Mouse (Mus musculus): ENCODE results near the gene Csnk2a2. TPM values are rescaled to one million over a fixed set of nuclear protein-coding genes. Genes with fewer than 3 reads are reported as not detected.

Csnk2a2 gene
- 74.6 TPM for total RNA-seq (2023)

DNA sequence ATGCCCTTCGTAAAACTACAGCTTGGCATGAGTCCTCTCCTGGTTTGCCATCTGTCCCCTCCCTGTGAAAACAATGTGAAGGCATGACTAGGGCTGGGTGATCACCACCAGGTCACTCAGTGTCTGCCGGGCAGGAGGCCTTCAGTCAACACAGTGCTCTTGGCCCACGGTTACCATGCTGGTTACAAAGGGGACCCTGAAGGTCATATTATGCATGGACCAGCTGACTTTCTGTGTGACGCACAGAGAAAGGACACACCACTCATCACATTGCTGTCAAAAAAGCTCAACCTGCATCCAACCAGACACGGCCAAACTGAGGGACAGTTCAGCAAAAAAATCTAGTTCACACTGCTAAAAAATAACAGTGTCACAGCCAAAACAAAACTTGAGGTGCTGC lies at the start of gene Csnk2a2:
Csnk2a2 (minus strand) TSS at position 34 of the 400 bp plus-strand sequence.

DNA sequence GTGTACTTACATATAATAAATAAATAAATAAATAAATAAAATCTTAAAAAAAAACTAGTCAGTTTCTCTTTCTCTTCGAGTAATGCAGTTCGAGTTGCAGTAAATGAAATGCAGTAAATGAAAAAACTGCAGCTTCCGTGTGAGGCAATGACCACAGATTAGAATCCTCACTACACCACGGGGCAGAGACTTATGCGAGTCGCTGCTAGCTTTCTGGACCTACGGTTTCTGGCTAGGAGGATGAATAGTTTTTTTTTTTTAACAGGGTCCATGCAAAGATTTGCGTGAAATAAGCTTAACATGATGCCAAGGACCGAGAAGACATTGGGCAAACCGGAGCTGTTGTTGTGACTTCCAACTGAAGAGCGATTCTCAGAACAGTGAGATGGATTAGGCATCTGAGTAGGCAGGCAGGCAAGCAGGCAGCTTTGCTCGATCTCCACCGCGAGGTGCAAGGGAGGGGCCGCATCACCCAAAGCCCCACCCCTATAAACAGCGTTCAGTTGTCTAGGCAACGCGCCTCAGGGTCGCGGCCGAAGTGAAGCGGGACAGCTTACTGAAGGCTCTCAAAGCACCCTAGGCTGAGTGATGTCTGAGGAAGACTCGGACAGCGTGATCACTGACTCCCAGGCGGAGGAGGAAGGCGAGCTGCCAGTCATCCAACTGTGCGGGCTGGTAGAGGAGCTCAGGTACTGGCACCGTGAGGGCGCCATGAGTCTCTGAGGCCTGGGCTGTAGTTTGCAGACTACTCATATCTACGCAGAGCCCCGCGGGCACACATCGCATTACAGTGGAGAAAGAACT lies 43.9 kb upstream of the Csnk2a2 start, which contains the start of gene Ccdc113:
Ccdc113 (plus strand) TSS at position 502 of the 804 bp plus-strand sequence.

DNA sequence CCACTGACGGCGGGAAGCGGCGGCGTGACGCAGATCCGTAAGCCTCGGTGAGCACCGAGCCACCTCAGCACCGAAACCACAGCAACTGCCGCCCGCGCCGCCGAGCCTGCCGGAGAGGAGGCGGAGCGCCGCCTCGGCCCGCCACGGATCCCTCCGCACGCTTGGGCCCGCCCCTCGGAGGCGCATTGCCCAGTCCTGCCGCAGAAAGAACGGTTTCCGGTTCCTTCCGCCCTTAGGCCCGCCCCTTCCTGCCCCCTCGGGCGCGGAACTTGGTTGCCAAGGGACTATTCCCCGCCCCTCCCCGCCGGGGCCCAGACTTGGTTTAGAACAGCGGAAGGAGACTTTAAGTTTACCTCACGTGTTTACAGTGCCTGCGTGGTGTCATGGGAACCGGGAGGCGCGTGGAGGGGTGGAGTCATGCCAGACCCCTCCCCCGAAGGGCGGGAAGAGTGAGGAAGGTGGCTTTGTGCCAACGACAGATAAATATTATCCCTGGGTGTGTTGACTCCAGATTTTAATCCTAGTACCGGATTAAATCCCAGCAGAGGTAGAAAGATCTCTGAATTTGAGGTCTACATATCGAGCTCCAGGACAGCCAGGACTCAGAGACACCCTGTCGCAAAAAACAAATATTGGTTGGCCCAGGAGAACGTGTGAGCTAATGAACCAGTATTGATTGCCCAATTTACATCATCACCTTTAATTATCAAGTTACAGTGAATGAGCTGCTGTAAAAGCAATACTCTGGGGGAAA lies 55.0 kb downstream of the Csnk2a2 start, which contains the start of gene Cfap20:
Cfap20 (minus strand) TSS at position 184 of the 754 bp plus-strand sequence.

Other genes with a start within 250 kb of the Csnk2a2 start
- gene Cngb1, start 183.5 kb downstream of the Csnk2a2 start, total RNA-seq (2023): not detected
- not detected for gene Tepp, start 179.5 kb downstream of the Csnk2a2 start, total RNA-seq (2023)
- gene Zfp319, start 158.1 kb downstream of the Csnk2a2 start, total RNA-seq (2023): 16.7 TPM
- gene Usb1, start 157.8 kb downstream of the Csnk2a2 start, total RNA-seq (2023): 43.0 TPM
- 1.1 TPM for gene Mmp15, start 137.8 kb downstream of the Csnk2a2 start, total RNA-seq (2023)
- 49.7 TPM for gene Cfap20, start 55.2 kb downstream of the Csnk2a2 start, total RNA-seq (2023)
- not detected for gene Ccdc113, start 44.0 kb upstream of the Csnk2a2 start, total RNA-seq (2023)
- not detected for gene Prss54, start 86.3 kb upstream of the Csnk2a2 start, total RNA-seq (2023)
- 4.5 TPM for gene Gins3, start 143.4 kb upstream of the Csnk2a2 start, total RNA-seq (2023)
- gene Ndrg4, start 186.9 kb upstream of the Csnk2a2 start, total RNA-seq (2023): 0.24 TPM
- gene Setd6, start 225.8 kb upstream of the Csnk2a2 start, total RNA-seq (2023): 36.2 TPM